Mouse (Mus musculus) liver, embryonic 14.5 days (tissue): ENCODE data around the gene Bfsp1.

Experiments used
- CTCF ChIP-seq: IDR thresholded peaks from 2 replicates; pipeline ENCODE4 v1.5.1; 2016; ENCODE audit warnings: antibody characterized with exemption, low read depth, control low read depth
- EP300 ChIP-seq: IDR thresholded peaks from 2 replicates; pipeline ENCODE4 v1.6.1; 2016; ENCODE audit warnings: antibody characterized with exemption, low read depth

GRCm38 (mm10) chr2:143899470-143900220, 36.7 kb upstream of the Bfsp1 start:
- no peak for TF ChIP-seq CTCF
- TF ChIP-seq EP300, result no peak
